Mouse (Mus musculus) G1E (cell line): ENCODE measurements around the gene Rpl11. TPM values are rescaled to one million over a fixed set of nuclear protein-coding genes. Genes with fewer than 3 reads are reported as not detected.

ENCODE experiments used
- ATAC-seq: 2 replicates; pipeline ENCODE4 v1.8.0; 2016; ENCODE audit warnings: mild to moderate bottlenecking; ENCODE audit not compliant: insufficient number of reproducible peaks, poor library complexity, low FRiP score, severe bottlenecking; ENCODE audit errors: extremely low read depth
- DNase-seq: peaks from one replicate; pipeline ENCODE4 v3.0.0; 2012; ENCODE audit warnings: low spot score
- H3K27me3 ChIP-seq: 2 replicates; pipeline ENCODE4 v1.6.1; 2012; ENCODE audit warnings: mild to moderate bottlenecking, low read length, inconsistent platforms; ENCODE audit not compliant: insufficient read depth
- H3K36me3 ChIP-seq: replicated peaks from 2 replicates; pipeline ENCODE3; 2012; ENCODE audit warnings: mild to moderate bottlenecking, inconsistent platforms
- H3K4me1 ChIP-seq: 2 replicates; pipeline ENCODE4 v1.6.1; 2012; ENCODE audit warnings: low read depth, low read length, inconsistent platforms, mixed read lengths; ENCODE audit not compliant: insufficient read depth
- H3K4me3 ChIP-seq: 2 replicates; pipeline ENCODE4 v1.5.1; 2012; ENCODE audit warnings: low read depth, mild to moderate bottlenecking, inconsistent platforms, low read length, moderate library complexity, mixed read lengths
- H3K9me3 ChIP-seq: replicated peaks from 2 replicates; pipeline ENCODE4 v1.6.1; 2012; ENCODE audit warnings: inconsistent platforms
- CTCF ChIP-seq: IDR thresholded peaks from 2 replicates; pipeline ENCODE4 v1.5.1; 2012; ENCODE audit warnings: low read depth, low read length, inconsistent platforms, mixed read lengths
- GATA1 ChIP-seq: IDR thresholded peaks from 2 replicates; pipeline ENCODE4 v1.6.1; 2012; ENCODE audit warnings: borderline replicate concordance, low read length, inconsistent platforms, mixed read lengths
- GATA2 ChIP-seq: IDR thresholded peaks from 2 replicates; pipeline ENCODE4 v1.6.1; 2012; ENCODE audit warnings: low read depth, low read length, inconsistent platforms, borderline replicate concordance
- POLR2AphosphoS5 ChIP-seq: IDR thresholded peaks from 2 replicates; pipeline ENCODE4 v1.6.1; 2012; ENCODE audit warnings: low read depth, low read length, inconsistent platforms; ENCODE audit not compliant: insufficient replicate concordance
- TAL1 ChIP-seq: conservative IDR thresholded peaks from 2 replicates; pipeline ENCODE4 v1.6.1; 2012; ENCODE audit warnings: low read depth, low read length, inconsistent platforms, mixed read lengths
- polyA plus RNA-seq: library from polyadenylated mRNA; stranded (reverse); fragments of >175 nt; gene quantifications from 2 replicates; pipeline ENCODE4 v1.2.3, GENCODE M21; 2012
- total RNA-seq, 2 experiments: library from RNA; stranded (forward) in 1 of 2; stranded (reverse) in 1 of 2; fragments of 200-1000 nt in 1 of 2; fragments of >200 nt in 1 of 2; fragmentation: Nextera tagmentation in 1 of 2; gene quantifications; 2 replicates each; pipeline ENCODE4 v1.2.3; 2014 to 2017

Rpl11 gene
- total and polyA plus RNA-seq, 3 experiments: 563 to 1,685 (median 1,598) TPM

DNA sequence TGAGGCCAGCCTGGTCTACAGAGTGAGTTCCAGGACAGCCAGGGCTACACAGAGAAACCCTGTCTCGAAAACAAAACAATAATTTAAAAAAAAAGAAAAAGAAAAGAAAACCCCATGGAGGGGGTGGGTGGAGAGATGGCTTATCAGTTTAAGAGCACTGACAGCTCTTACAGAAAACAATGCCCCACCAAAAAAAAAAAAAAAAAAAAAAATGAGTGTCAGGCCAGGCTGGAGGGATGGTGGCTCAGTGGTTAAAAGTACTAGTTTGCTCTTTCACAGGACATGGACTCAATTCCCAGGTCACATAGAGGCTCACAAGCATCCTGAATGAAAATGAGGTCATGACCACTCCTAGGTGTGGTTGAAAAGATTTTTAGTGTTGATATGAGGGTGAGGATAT is 20.0 kb downstream of the Rpl11 start:
- no peaks in the 10 kb centered on the region for H3K27me3 ChIP-seq
- no peaks in the 10 kb centered on the region for H3K9me3 ChIP-seq
- H3K36me3 ChIP-seq: no peaks in the 10 kb centered on the region
- ATAC-seq (no peak), DNase-seq (no peak)
- TF ChIP-seq GATA1 (no peak), CTCF (no peak), TAL1 (no peak), GATA2 (no peak), POLR2AphosphoS5 (no peak)
- no peak overlapping the region for H3K4me3 ChIP-seq
- peaks cover 75% of the 10 kb centered on the region for H3K4me1 ChIP-seq

DNA sequence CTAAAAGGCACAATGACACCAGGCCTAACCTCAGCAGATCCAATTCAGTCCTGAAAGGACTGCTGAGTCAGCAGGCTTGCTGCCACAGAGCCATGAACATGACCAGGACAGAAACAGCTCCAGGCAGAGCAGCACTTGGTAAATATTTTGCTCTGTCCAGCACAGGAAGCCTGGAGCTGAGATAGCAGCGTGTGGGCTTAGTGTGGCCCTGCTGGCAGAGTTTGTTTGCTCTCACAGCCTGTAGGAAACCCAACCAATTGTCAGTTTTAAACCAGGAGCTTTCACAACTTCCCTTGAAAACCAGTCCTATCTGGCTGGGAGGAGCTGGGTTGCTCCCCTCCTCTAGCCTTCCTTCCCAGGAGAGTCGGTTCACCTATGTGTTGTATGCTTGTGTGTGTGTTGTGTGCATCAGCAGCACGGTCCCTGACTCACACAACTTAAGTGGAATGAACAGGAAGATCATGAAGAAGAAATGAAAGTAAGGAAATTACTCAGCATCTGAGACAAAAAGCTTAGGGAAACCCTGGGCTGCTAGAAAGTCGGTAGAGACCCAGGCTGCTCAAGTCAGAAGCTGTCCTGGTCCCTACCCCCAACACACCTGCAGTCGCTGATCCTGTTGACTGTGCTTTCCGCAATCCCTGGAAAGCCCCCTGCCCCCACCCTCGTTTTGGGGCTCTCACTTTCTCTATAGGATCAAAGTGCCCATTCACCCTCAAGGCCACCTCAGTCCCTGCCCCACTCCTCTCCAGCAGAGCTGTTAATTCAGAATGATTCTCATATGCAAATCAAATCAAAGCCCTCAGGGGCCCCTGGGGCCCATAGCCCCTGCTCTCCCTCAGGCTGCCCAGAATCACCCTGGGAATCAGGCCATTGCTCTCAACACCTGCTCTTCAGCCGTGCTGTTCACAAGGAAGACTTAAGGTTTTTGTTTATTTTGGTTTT is 22.0 kb downstream of the Rpl11 start:
- Histone ChIP-seq H3K36me3 (no peaks in the 10 kb centered on the region), H3K9me3 (no peaks in the 10 kb centered on the region), H3K4me3 (peak overlapping the region; percentile 30; the same call in 1 of the 2 replicates), H3K4me1 (peaks cover 92% of the 10 kb centered on the region), H3K27me3 (no peaks in the 10 kb centered on the region)
- no peak for TF ChIP-seq TAL1
- TF ChIP-seq CTCF: no peak
- no peak for TF ChIP-seq GATA2
- no peak for TF ChIP-seq POLR2AphosphoS5
- TF ChIP-seq GATA1: no peak
- peak; percentile 46 for ATAC-seq
- no peak for DNase-seq

DNA sequence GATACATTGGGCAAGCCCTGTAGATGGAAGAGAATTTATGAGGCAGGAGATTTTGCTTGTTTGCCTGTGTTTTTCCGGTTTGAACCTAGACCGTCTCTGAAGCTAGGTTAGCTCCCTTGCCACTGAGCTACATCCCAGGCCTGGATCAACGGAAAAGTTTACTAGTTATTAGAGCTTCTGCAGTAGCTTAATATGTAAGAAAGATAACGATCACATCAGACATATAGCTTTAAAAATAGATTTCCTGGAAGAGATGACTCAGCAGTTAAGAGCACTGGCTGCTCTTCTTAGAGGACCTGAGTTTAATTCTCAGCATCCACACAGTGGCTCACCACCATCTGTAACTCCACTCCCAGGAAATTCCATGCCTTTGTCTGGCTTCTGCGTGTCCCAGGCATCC is 24.5 kb downstream of the Rpl11 start:
- TF ChIP-seq GATA2 (no peak), GATA1 (no peak), POLR2AphosphoS5 (no peak), TAL1 (no peak), CTCF (no peak)
- Histone ChIP-seq H3K4me3 (peak overlapping the region; percentile 63; the same call in 1 of the 2 replicates), H3K9me3 (no peaks in the 10 kb centered on the region), H3K27me3 (no peaks in the 10 kb centered on the region), H3K36me3 (no peaks in the 10 kb centered on the region), H3K4me1 (peaks cover 68% of the 10 kb centered on the region)
- DNase-seq: no peak
- no peak; the same call in 1 of the 2 replicates for ATAC-seq

DNA sequence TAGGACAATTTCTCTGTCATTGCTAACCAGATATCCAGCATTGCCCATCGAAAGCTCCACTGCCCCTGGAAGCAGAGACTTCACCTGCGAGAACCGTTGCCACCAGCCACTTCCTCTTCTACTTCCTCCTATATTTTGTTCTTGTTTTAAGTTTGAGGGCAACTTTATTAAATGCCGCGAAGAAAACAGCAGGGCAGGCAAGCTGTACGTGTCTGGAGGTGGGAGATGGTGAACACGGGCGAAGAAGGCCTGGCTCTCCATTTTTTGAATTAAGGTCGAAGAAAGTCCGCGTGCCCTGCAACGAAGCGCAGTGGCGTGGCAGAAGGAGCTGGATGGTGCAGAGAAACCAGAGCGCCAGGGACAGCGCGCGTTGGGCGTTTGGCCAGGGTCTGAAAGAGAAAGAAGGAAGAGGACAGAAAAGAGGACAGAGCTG is 25.1 kb downstream of the Rpl11 start:
- Histone ChIP-seq H3K4me3 (peak overlapping the region; percentile 63; the same call in 1 of the 2 replicates), H3K27me3 (no peaks in the 10 kb centered on the region), H3K36me3 (no peaks in the 10 kb centered on the region), H3K4me1 (peaks cover 64% of the 10 kb centered on the region), H3K9me3 (no peaks in the 10 kb centered on the region)
- DNase-seq (no peak), ATAC-seq (no peak)
- TF ChIP-seq GATA1 (no peak), GATA2 (no peak), TAL1 (no peak), POLR2AphosphoS5 (no peak), CTCF (no peak)

DNA sequence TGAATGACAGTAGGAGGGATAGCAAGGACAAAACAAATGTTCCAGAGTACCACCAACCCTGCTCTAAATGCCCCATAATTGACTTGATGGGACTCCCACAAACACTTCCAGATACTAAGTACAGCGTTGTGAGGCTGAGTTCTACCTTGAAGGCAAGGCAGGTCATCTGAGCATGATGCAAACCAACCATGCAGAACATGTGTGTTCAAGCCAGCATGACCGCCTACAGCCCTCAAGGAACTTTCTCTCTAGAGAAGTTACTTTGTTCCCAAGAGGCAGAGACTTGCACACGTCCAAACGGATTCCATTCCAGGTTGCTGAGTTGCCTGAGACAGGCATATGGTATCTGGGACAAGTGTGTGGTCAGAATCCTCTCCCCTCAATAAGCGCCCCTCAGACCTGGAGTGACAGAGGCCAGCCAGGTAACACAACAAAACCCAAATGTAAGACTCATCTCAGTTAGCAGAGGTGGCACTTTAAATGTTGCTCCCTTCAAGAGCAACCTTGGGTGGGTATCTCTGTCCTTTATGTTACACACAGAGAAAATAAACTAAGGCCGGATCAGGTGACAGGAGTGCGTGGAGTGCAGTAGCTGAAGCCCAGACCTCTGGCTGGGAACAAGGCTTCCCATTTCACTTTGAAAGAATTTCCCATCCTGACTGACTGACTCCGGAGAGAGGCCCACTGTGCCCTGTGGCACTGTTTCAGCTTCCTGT is 25.7 kb downstream of the Rpl11 start:
- Histone ChIP-seq H3K4me3 (peak overlapping the region; percentile 63; the same call in 1 of the 2 replicates), H3K27me3 (no peaks in the 10 kb centered on the region), H3K9me3 (no peaks in the 10 kb centered on the region), H3K36me3 (no peaks in the 10 kb centered on the region), H3K4me1 (peaks cover 60% of the 10 kb centered on the region)
- ATAC-seq (no peak), DNase-seq (no peak)
- TF ChIP-seq POLR2AphosphoS5: no peak
- TF ChIP-seq GATA2: no peak
- TF ChIP-seq CTCF: no peak
- no peak for TF ChIP-seq TAL1
- TF ChIP-seq GATA1: no peak

DNA sequence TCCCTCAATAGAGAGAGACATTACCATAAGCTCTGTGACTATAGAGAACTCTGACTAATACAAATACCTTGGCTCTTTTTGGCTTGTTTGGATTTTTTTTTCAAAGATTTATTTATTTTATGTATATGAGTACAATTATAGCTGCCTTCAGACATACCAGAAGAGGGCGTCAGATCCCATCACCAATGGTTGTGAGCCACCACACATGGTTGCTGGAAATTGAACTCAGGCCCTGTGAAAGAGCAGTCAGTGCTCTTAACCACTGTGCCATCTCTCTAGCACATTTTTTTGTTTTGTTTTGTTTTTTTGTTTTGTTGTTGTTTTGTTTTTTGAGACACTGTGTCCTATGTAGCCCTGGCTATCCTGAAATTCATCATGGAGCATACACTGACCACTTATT is 27.9 kb downstream of the Rpl11 start:
- TF ChIP-seq GATA1: no peak
- TF ChIP-seq POLR2AphosphoS5: no peak
- no peak for TF ChIP-seq TAL1
- TF ChIP-seq CTCF: no peak
- no peak for TF ChIP-seq GATA2
- no peak for ATAC-seq
- no peak for DNase-seq
- Histone ChIP-seq H3K4me1 (peaks cover 46% of the 10 kb centered on the region), H3K4me3 (no peak overlapping the region), H3K9me3 (no peaks in the 10 kb centered on the region), H3K27me3 (no peaks in the 10 kb centered on the region), H3K36me3 (no peaks in the 10 kb centered on the region)
